Mouse (Mus musculus) liver, postnatal 0 days (tissue): Measurements from ENCODE around the gene Unc13a. TPM values are rescaled to one million over a fixed set of nuclear protein-coding genes. Genes with fewer than 3 reads are reported as not detected.

Experiments used
- ATAC-seq: fragments of 200-750 bp; cut with Nextera tagmentation; 2 replicates; pipeline ENCODE4 v1.8.0; 2017; ENCODE audit warnings: mild to moderate bottlenecking, moderate library complexity
- DNase-seq: peaks from one replicate; pipeline ENCODE4 v3.0.0-alpha.2; 2016
- H3K27ac ChIP-seq: fragments of 300-500 bp; sonication (generic); 2 replicates; pipeline ENCODE4 v1.5.1; 2014; ENCODE audit warnings: antibody characterized with exemption, moderate library complexity, mild to moderate bottlenecking, low read depth
- H3K27me3 ChIP-seq: fragments of 300-500 bp; sonication (generic); 2 replicates; pipeline ENCODE4 v1.6.1; 2014; ENCODE audit warnings: low read length, control low read depth, mixed read lengths; ENCODE audit not compliant: insufficient read depth
- H3K36me3 ChIP-seq: fragments of 300-500 bp; sonication (generic); replicated peaks from 2 replicates; pipeline ENCODE4 v1.6.1; 2014; ENCODE audit warnings: mild to moderate bottlenecking, control low read depth, low read length, moderate library complexity, mixed read lengths; ENCODE audit not compliant: insufficient read depth
- H3K4me1 ChIP-seq: fragments of 300-500 bp; sonication (generic); 2 replicates; pipeline ENCODE4 v1.6.1; 2014; ENCODE audit warnings: antibody characterized with exemption, mild to moderate bottlenecking, control low read depth; ENCODE audit not compliant: insufficient read depth
- H3K4me2 ChIP-seq: fragments of 300-500 bp; sonication (generic); 2 replicates; pipeline ENCODE4 v1.6.1; 2014; ENCODE audit warnings: low read depth, mild to moderate bottlenecking, low read length, moderate library complexity, mixed read lengths
- H3K4me3 ChIP-seq: fragments of 300-500 bp; sonication (generic); 2 replicates; pipeline ENCODE4 v1.5.1; 2014; ENCODE audit warnings: low read depth, low read length
- H3K9ac ChIP-seq: fragments of 300-500 bp; sonication (generic); replicated peaks from 2 replicates; pipeline ENCODE4 v1.6.1; 2014; ENCODE audit warnings: mild to moderate bottlenecking, moderate library complexity
- H3K9me3 ChIP-seq: fragments of 300-500 bp; sonication (generic); 2 replicates; pipeline ENCODE4 v1.6.1; 2016; ENCODE audit warnings: mild to moderate bottlenecking, control low read depth, low read length, mixed read lengths
- CTCF ChIP-seq: sonication (generic); IDR thresholded peaks from 2 replicates; pipeline ENCODE4 v1.5.1; 2016; ENCODE audit warnings: antibody characterized with exemption, low read depth
- EP300 ChIP-seq: IDR thresholded peaks from 2 replicates; pipeline ENCODE4 v1.6.1; 2016; ENCODE audit warnings: antibody characterized with exemption, low read depth, mild to moderate bottlenecking
- WGBS: fragments of 180-500 bp; shearing (Covaris S2); extraction: QIAGEN DNeasy Blood & Tissue Kit; methylation state at CpG from one replicate; pipeline ENCODE4 v1.1.7; 2014; ENCODE audit not compliant: insufficient replicate concordance; 5-methylcytosine and 5-hydroxymethylcytosine counted together
- polyA plus RNA-seq: library from polyadenylated mRNA; unstranded; fragments of >200 nt; fragmentation: Nextera tagmentation; extraction: Ambion mirVana; gene quantifications from 2 replicates; pipeline ENCODE4 v1.2.1, GENCODE M21; 2015

Unc13a gene
- polyA plus RNA-seq, 1 experiment from 2014 or later = 0.36 TPM

DNA sequence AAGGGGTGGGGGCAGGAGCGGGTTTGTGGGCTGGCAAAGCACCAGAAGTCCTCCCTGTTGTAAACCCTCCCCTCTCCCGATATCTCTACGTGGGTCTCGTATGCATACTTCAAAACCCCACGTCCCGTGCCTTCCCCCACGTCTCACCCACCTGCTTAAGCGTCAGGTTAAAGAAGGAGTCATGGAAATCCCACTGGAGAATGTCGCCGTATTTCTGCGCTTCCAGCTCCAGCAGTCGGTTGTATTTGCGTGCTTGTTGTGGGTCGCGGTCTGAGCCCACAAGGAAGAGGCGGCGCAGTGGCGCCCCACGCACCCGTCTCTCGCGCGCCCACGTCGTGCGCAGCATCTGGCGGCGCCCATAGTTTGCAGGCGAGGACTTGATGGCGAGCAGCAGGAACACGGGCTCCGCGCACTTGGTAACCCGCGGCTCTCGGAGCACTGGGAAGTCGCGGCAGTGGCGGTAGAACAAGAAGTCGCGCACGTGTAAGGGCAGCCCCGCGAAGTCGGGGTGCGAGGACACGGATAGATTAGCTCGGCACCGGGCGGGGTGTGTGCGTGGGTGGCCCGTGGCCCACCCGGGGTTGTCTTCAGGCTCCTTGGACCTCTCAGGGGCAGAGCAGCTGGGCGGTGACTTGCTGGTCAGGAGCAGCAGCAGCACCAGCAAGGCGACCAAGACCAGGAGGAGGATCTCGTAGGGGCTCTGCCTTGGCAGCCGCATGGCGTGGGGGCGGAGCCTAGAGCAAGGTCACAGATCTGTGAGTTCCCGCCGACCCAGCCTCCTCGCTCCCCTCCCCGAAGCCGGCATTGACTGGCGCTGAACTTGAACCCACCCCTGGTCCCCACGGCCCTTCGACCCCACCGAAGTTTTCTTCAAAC is 21.8 kb upstream of the Unc13a start:
- DNase-seq (no peak), ATAC-seq (no peak)
- Histone ChIP-seq H3K9ac (no peak overlapping the region), H3K36me3 (no peaks in the 10 kb centered on the region), H3K9me3 (no peaks in the 10 kb centered on the region), H3K27ac (no peak overlapping the region), H3K27me3 (peaks cover 66% of the 10 kb centered on the region), H3K4me1 (0 out of 2 replicates have a peak, but pooled peaks cover 5% of the 10 kb centered on the region), H3K4me3 (peak overlapping the region; percentile 2; the same call in 1 of the 2 replicates), H3K4me2 (no peak overlapping the region)
- TF ChIP-seq CTCF (no peak), EP300 (no peak)
- 12% methylated on average over 67 of the region's 68 CpGs for WGBS

DNA sequence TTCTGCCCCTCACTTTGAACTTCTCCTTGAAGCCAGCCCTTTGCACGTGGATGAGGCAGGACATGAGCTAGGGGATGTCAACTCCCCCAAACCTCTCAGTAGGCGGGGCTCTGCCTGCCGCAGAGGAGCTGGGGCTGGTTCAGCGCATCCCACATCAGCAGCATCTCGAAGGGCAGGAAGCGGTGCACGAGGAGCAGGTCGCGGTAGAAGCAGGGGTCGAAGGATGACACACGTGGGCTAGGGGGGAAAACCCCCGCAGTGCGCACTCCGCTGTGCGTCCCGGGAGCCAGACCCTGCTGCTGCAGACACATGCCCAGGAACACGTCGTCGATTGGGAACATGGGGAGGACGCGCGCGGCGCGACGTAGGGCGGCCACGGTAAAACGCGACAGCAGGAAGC is 21.0 kb upstream of the Unc13a start:
- DNase-seq = no peak
- no peak for TF ChIP-seq CTCF
- TF ChIP-seq EP300 = no peak
- WGBS = 8% methylated on average over 30 of the region's 30 CpGs

GRCm38 (mm10) chr8:71689028-71689427 is 17.5 kb upstream of the Unc13a start, which contains the start of gene Insl3:
Gene Insl3, plus strand, starts transcription at chr8:71689214.
- H3K4me3 ChIP-seq = no peak within 1 kb of the TSS
- H3K27ac ChIP-seq = no peak within 1 kb of the TSS
- no peak within 1 kb of the TSS for H3K9ac ChIP-seq
- peaks cover 97% of the 10 kb centered on the region for H3K27me3 ChIP-seq
- DNase-seq (no peak), ATAC-seq (no peak)
- H3K9me3 ChIP-seq = no peaks in the 10 kb centered on the region
- no peak within 1 kb of the TSS for H3K4me2 ChIP-seq
- H3K36me3 ChIP-seq = no peaks in the 10 kb centered on the region
- no peak for TF ChIP-seq EP300
- no peak for TF ChIP-seq CTCF
- H3K4me1 ChIP-seq = 0 out of 2 replicates have a peak, but pooled peaks cover 10% of the 10 kb centered on the region
- 24% methylated on average over 33 of the region's 33 CpGs for WGBS

More for the DNA sequence above, 21.0 kb upstream of the Unc13a start:
- H3K4me1 ChIP-seq = 0 out of 2 replicates have a peak, but pooled peaks cover 8% of the 10 kb centered on the region
- H3K27ac ChIP-seq = no peak overlapping the region
- H3K27me3 ChIP-seq = peaks cover 75% of the 10 kb centered on the region
- no peaks in the 10 kb centered on the region for H3K36me3 ChIP-seq
- ATAC-seq = no peak
- no peak overlapping the region for H3K9ac ChIP-seq
- H3K4me3 ChIP-seq = no peak overlapping the region
- H3K9me3 ChIP-seq = no peaks in the 10 kb centered on the region
- H3K4me2 ChIP-seq = no peak overlapping the region

DNA sequence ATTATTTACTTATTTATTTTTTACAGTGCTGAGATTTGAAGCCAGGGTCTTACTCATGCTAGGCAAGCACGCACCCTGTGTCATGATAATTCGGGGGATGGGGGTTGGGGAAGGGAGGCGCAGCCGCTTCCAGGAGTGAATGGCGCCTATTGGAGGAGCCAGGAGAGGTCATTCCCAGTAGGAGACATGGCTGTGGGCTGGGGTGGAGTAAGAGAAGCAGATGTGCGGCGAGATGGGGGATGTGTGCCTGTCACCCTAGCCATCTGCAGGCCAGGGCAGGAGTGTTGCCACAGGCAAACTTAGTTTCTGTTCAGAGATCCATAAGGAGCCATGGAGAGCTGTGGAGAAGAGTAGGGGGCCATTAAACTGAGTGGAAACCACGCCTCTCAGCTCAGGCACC is 16.1 kb upstream of the Unc13a start:
- DNase-seq (no peak), ATAC-seq (no peak)
- H3K27ac ChIP-seq = no peak overlapping the region
- TF ChIP-seq CTCF (no peak), EP300 (no peak)
- no peak overlapping the region for H3K4me3 ChIP-seq
- no peaks in the 10 kb centered on the region for H3K36me3 ChIP-seq
- no peaks in the 10 kb centered on the region for H3K9me3 ChIP-seq
- H3K4me1 ChIP-seq = 0 out of 2 replicates have a peak, but pooled peaks cover 5% of the 10 kb centered on the region
- peaks cover 90% of the 10 kb centered on the region for H3K27me3 ChIP-seq
- 49% methylated on average over 8 of the region's 8 CpGs for WGBS
- H3K9ac ChIP-seq = no peak overlapping the region
- no peak overlapping the region for H3K4me2 ChIP-seq

DNA sequence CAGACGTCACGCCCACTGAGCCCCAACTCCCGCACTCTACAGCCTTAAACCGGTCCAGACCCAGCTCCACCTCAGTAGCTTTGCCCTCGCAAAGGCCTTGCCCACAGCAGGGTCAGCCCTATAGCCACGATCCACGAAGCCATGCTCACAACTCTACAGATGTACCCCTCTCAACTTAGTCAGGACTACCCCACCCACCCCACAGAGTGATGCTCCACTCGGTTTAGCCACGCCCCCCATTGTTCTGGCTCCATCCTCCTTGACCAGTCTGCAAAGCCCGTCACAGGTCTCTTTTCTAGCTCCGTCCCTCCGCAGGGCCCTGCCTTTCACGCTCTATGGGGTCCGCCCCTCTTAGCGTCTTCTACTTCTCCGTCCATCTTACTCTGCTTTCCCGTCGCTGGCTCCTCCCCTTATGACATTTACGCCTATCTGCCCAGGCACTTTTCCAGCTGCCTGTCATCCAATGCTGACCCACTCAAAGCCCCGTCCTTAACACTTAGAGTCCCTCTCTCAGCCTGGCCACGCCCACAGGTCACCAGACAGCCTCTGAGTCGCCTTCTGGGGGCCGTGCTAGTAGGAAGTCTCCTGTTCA is 14.7 kb upstream of the Unc13a start:
- Histone ChIP-seq H3K4me3 (no peak overlapping the region), H3K27ac (no peak overlapping the region), H3K9me3 (no peaks in the 10 kb centered on the region), H3K4me2 (no peak overlapping the region), H3K4me1 (0 out of 2 replicates have a peak, but pooled peaks cover 5% of the 10 kb centered on the region), H3K36me3 (no peaks in the 10 kb centered on the region), H3K9ac (no peak overlapping the region), H3K27me3 (peaks cover 80% of the 10 kb centered on the region)
- ATAC-seq = peak; percentile 20; the same call in 1 of the 2 replicates
- no peak for DNase-seq
- TF ChIP-seq CTCF (no peak), EP300 (no peak)
- WGBS = 48% methylated on average over 23 of the region's 23 CpGs

DNA sequence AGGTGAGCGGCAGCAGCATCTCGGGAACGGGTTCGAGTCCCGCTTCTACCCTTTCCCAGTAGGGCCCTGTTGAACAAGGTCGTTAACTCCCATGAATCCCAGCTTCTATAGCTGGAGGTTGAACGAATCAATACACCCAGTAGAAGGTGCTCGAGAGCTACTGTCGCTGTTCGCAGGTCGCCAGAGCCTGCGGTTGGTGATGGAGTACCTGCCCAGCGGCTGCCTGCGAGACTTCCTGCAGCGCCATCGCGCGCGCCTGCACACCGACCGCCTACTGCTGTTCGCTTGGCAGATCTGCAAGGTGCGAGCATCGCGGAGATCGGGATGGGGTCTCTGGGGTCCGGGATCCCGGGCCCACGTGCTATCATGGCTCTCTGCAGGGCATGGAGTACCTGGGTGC is 14.0 kb upstream of the Unc13a start:
- DNase-seq (no peak), ATAC-seq (no peak)
- Histone ChIP-seq H3K27me3 (peaks cover 78% of the 10 kb centered on the region), H3K4me3 (no peak overlapping the region), H3K4me1 (0 out of 2 replicates have a peak, but pooled peaks cover 5% of the 10 kb centered on the region), H3K9ac (no peak overlapping the region), H3K4me2 (no peak overlapping the region), H3K27ac (no peak overlapping the region), H3K9me3 (no peaks in the 10 kb centered on the region), H3K36me3 (no peaks in the 10 kb centered on the region)
- 60% methylated on average over 29 of the region's 29 CpGs for WGBS
- no peak for TF ChIP-seq EP300
- 0 out of 2 replicates have a peak, but pooled peaks have one; percentile 13 for TF ChIP-seq CTCF
